Mouse (Mus musculus) heart, embryonic 13.5 days (tissue): ENCODE results near the gene Atp8a2. TPM values are rescaled to one million over a fixed set of nuclear protein-coding genes. Genes with fewer than 3 reads are reported as not detected.

ENCODE experiments used
- ATAC-seq: fragments of 200-750 bp; cut with Nextera tagmentation; 2 replicates; pipeline ENCODE4 v1.8.0; 2017; ENCODE audit warnings: moderate TSS enrichment; ENCODE audit not compliant: insufficient number of reproducible peaks, low FRiP score, low TSS enrichment; ENCODE audit errors: extremely low read depth
- H3K27ac ChIP-seq: fragments of 300-500 bp; sonication (generic); replicated peaks from 2 replicates; pipeline ENCODE4 v1.5.1; 2015; ENCODE audit warnings: moderate library complexity, mild to moderate bottlenecking, inconsistent platforms
- H3K27me3 ChIP-seq: fragments of 300-500 bp; sonication (generic); replicated peaks from 2 replicates; pipeline ENCODE4 v1.6.1; 2015; ENCODE audit warnings: mild to moderate bottlenecking, inconsistent platforms
- H3K36me3 ChIP-seq: fragments of 300-500 bp; sonication (generic); 2 replicates; pipeline ENCODE4 v1.6.1; 2015; ENCODE audit warnings: mild to moderate bottlenecking, inconsistent platforms
- H3K4me1 ChIP-seq: fragments of 300-500 bp; sonication (generic); 2 replicates; pipeline ENCODE4 v1.6.1; 2015; ENCODE audit warnings: inconsistent platforms
- H3K4me2 ChIP-seq: fragments of 300-500 bp; sonication (generic); 2 replicates; pipeline ENCODE4 v1.6.1; 2015; ENCODE audit warnings: inconsistent platforms, mild to moderate bottlenecking, moderate library complexity
- H3K4me3 ChIP-seq: fragments of 300-500 bp; sonication (generic); 2 replicates; pipeline ENCODE4 v1.5.1; 2015; ENCODE audit warnings: moderate library complexity, mild to moderate bottlenecking, inconsistent platforms
- H3K9ac ChIP-seq: fragments of 300-500 bp; sonication (generic); 2 replicates; pipeline ENCODE4 v1.6.1; 2015; ENCODE audit warnings: inconsistent platforms, mild to moderate bottlenecking, moderate library complexity
- H3K9me3 ChIP-seq: fragments of 300-500 bp; sonication (generic); 2 replicates; pipeline ENCODE4 v1.6.1; 2016; ENCODE audit warnings: inconsistent platforms
- WGBS: fragments of 180-500 bp; shearing (Covaris S2); methylation state at CpG from one replicate; pipeline ENCODE4 v1.1.7; 2015; ENCODE audit warnings: mixed read lengths; 5-methylcytosine and 5-hydroxymethylcytosine counted together
- polyA plus RNA-seq: library from polyadenylated mRNA; unstranded; fragments of >200 nt; fragmentation: Nextera tagmentation; extraction: Ambion mirVana; gene quantifications from 2 replicates; pipeline ENCODE4 v1.2.1, GENCODE M21; 2015

Gene Atp8a2
- polyA plus RNA-seq, 1 experiment from 2014 or later, result 6.7 TPM

- 10% methylated on average over 33 of the region's 33 CpGs for WGBS
- Histone ChIP-seq H3K4me1 (peaks cover 11% of the 10 kb centered on the region), H3K9me3 (no peaks in the 10 kb centered on the region), H3K4me2 (peak overlapping the region; percentile 82), H3K27ac (no peak overlapping the region), H3K27me3 (peaks cover 28% of the 10 kb centered on the region), H3K9ac (peak overlapping the region; percentile 71), H3K36me3 (no peaks in the 10 kb centered on the region), H3K4me3 (peak overlapping the region; percentile 53)
- ATAC-seq, result no peak; the same call in 1 of the 2 replicates
These were observed 109.9 kb downstream of the Atp8a2 start for GRCm38 (mm10) chr14:60086808-60087725.

GRCm38 (mm10) chr14:60086254-60086807, 110.6 kb downstream of the Atp8a2 start:
- peak overlapping the region; percentile 82 for H3K4me2 ChIP-seq
- peaks cover 28% of the 10 kb centered on the region for H3K27me3 ChIP-seq
- H3K4me1 ChIP-seq, result peaks cover 11% of the 10 kb centered on the region
- 7% methylated on average over 21 of the region's 21 CpGs for WGBS
- H3K9ac ChIP-seq, result peak overlapping the region; percentile 71
- H3K27ac ChIP-seq, result no peak overlapping the region
- no peak for ATAC-seq
- peak overlapping the region; percentile 53 for H3K4me3 ChIP-seq
- no peaks in the 10 kb centered on the region for H3K36me3 ChIP-seq
- H3K9me3 ChIP-seq, result no peaks in the 10 kb centered on the region

DNA sequence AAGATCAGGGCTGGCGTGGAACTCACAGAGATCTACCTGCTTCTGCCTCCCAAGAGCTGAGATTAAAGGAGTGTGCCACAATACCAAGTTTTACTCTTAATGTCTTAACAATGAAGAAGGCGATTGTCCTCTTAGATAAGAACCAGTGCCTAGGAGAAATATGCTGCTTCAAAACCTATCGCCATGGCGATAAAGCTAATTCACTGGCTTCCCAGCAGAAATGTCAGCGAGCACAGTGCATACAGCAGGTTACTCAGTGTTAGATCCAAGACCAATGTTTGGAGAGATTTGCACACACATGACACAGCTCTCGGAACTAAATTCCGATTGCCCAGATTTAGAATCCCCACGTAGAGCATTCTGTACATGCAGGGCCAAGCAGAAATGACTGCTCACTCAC, 114.2 kb downstream of the Atp8a2 start:
- Histone ChIP-seq H3K36me3 (no peaks in the 10 kb centered on the region), H3K4me3 (no peak overlapping the region), H3K4me2 (no peak overlapping the region), H3K27ac (no peak overlapping the region), H3K4me1 (peaks cover 11% of the 10 kb centered on the region), H3K9ac (no peak overlapping the region), H3K9me3 (no peaks in the 10 kb centered on the region), H3K27me3 (peaks cover 28% of the 10 kb centered on the region)
- WGBS, result 81% methylated on average over 8 of the region's 8 CpGs
- ATAC-seq, result no peak

DNA sequence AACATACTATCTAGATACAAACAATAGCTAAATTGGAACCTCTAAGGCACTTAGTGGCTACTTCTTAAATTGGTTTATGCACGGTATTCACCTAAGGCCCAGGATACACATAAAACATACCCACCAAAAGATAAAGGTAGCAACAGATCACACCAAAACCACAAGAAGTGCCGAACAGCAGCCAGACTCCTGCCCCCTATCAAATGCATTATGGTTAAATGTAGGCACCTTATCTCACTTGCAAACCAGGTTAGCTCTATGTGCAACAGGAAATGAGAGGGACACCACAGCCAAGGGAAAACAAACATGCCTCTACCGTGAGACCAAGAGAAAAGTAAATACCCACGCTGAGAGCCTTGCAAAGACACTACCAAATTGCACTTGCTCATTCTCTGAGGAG, 124.5 kb downstream of the Atp8a2 start:
- 78% methylated on average over 4 of the region's 4 CpGs for WGBS
- ATAC-seq, result no peak
- H3K36me3 ChIP-seq, result no peaks in the 10 kb centered on the region

DNA sequence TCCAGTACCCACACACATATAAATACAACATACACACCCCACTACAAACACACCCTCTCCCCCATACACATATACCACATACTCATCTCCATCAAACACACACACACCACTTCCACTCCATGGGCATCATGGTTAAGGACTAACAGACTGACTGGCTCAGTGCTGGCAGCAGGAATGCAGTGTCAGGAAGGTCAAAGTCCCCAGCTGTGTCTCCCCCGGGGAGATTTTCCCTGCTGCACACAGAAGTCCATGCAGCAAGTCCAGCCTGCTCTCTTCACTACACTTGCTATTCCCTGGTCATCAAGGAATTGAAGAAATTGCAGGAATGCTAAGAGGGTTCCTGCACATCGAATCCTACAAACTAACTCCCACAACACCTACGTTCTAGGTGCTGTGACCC, 131.8 kb downstream of the Atp8a2 start:
- ATAC-seq, result no peak
- no peak overlapping the region for H3K4me3 ChIP-seq
- 55% methylated on average over 3 of the region's 3 CpGs for WGBS
- H3K4me2 ChIP-seq, result no peak overlapping the region
- no peak overlapping the region for H3K27ac ChIP-seq
- no peaks in the 10 kb centered on the region for H3K9me3 ChIP-seq
- H3K9ac ChIP-seq, result no peak overlapping the region
- no peaks in the 10 kb centered on the region; the same call in 1 of the 2 replicates for H3K4me1 ChIP-seq
- no peaks in the 10 kb centered on the region for H3K36me3 ChIP-seq
- H3K27me3 ChIP-seq, result no peaks in the 10 kb centered on the region; the same call in 1 of the 2 replicates

More for the DNA sequence above, 124.5 kb downstream of the Atp8a2 start:
- no peak overlapping the region for H3K9ac ChIP-seq
- H3K27ac ChIP-seq, result no peak overlapping the region
- no peaks in the 10 kb centered on the region; the same call in 1 of the 2 replicates for H3K4me1 ChIP-seq
- H3K4me3 ChIP-seq, result no peak overlapping the region
- no peaks in the 10 kb centered on the region; the same call in 1 of the 2 replicates for H3K27me3 ChIP-seq
- H3K9me3 ChIP-seq, result no peaks in the 10 kb centered on the region
- H3K4me2 ChIP-seq, result no peak overlapping the region

DNA sequence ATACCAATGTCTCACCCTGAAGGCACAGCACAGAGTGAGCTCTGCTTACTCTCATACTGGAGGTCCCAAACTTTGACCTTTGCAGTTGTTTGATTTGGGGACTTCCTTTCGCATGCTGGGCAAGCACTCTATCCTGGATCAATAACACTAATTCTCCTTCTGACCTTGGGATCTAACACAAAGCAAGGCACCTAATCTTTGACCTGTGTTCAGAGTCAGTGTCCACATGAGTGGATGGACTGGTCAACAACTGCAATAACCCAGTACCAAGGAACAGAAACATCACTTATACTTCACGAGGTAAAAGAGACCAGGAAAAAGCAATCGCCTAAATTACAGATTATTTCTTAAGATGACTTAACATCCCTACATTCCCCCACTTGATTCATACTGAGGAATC, 136.0 kb downstream of the Atp8a2 start:
- Histone ChIP-seq H3K27me3 (no peaks in the 10 kb centered on the region), H3K36me3 (no peaks in the 10 kb centered on the region), H3K4me1 (no peaks in the 10 kb centered on the region), H3K9me3 (no peaks in the 10 kb centered on the region), H3K4me2 (no peak overlapping the region), H3K4me3 (no peak overlapping the region), H3K9ac (no peak overlapping the region), H3K27ac (no peak overlapping the region)
- ATAC-seq, result no peak
- 77% methylated on average over 3 of the region's 3 CpGs for WGBS

GRCm38 (mm10) chr14:60058867-60059266, 138.1 kb downstream of the Atp8a2 start:
- no peak for ATAC-seq

GRCm38 (mm10) chr14:60055231-60055630, 141.7 kb downstream of the Atp8a2 start:
- ATAC-seq, result no peak
- Histone ChIP-seq H3K27me3 (no peaks in the 10 kb centered on the region), H3K4me3 (no peak overlapping the region), H3K9me3 (no peaks in the 10 kb centered on the region), H3K4me1 (no peaks in the 10 kb centered on the region), H3K27ac (no peak overlapping the region), H3K36me3 (no peaks in the 10 kb centered on the region), H3K9ac (no peak overlapping the region), H3K4me2 (no peak overlapping the region)
- WGBS, result 81% methylated on average over 4 of the region's 4 CpGs

More at GRCm38 (mm10) chr14:60058867-60059266, 138.1 kb downstream of the Atp8a2 start:
- Histone ChIP-seq H3K36me3 (no peaks in the 10 kb centered on the region), H3K27me3 (no peaks in the 10 kb centered on the region), H3K4me3 (no peak overlapping the region), H3K4me2 (no peak overlapping the region), H3K9me3 (no peaks in the 10 kb centered on the region), H3K4me1 (no peaks in the 10 kb centered on the region), H3K27ac (no peak overlapping the region), H3K9ac (no peak overlapping the region)
- WGBS, result 29% methylated on average over 3 of the region's 3 CpGs

DNA sequence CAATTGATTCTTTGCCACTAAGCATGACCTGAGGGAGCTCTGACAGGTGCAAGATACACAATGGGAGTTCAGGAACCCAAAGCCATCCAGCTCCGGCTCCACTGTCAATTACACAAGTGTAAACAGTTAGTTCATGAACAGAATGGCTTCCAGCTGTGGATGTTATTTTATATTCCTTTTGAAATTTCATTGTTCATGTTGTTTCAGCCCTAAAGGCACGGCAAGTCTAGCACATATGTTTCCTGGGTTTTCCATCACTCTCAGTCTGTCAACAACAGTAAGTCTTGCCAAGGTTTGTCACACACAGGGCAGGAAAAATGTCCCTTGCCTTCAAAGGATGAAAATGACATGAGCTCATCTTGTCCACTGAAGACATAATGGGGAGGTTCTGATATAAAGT, 166.3 kb downstream of the Atp8a2 start:
- no peaks in the 10 kb centered on the region for H3K27me3 ChIP-seq
- H3K4me1 ChIP-seq, result peaks cover 11% of the 10 kb centered on the region
- H3K27ac ChIP-seq, result no peak overlapping the region
- H3K36me3 ChIP-seq, result no peaks in the 10 kb centered on the region
- H3K9ac ChIP-seq, result no peak overlapping the region
- no peak overlapping the region for H3K4me2 ChIP-seq
- 61% methylated on average over 2 of the region's 2 CpGs for WGBS
- no peaks in the 10 kb centered on the region for H3K9me3 ChIP-seq
- no peak overlapping the region for H3K4me3 ChIP-seq
- no peak for ATAC-seq

- Histone ChIP-seq H3K36me3 (no peaks in the 10 kb centered on the region), H3K9ac (no peak overlapping the region), H3K27ac (peak overlapping the region; percentile 67), H3K4me2 (peak overlapping the region; percentile 18), H3K4me3 (no peak overlapping the region), H3K9me3 (no peaks in the 10 kb centered on the region), H3K4me1 (peaks cover 11% of the 10 kb centered on the region), H3K27me3 (no peaks in the 10 kb centered on the region)
- WGBS, result 35% methylated on average over 1 of the region's 1 CpGs
- no peak for ATAC-seq
These were observed 169.8 kb downstream of the Atp8a2 start for GRCm38 (mm10) chr14:60027139-60027538.

- peak overlapping the region; percentile 26 for H3K27ac ChIP-seq
These were observed 170.3 kb downstream of the Atp8a2 start for GRCm38 (mm10) chr14:60026647-60027046.

More at GRCm38 (mm10) chr14:60026647-60027046, 170.3 kb downstream of the Atp8a2 start:
- Histone ChIP-seq H3K27me3 (no peaks in the 10 kb centered on the region), H3K9me3 (no peaks in the 10 kb centered on the region), H3K4me2 (peak overlapping the region; percentile 18), H3K9ac (no peak overlapping the region), H3K4me1 (peaks cover 11% of the 10 kb centered on the region), H3K36me3 (no peaks in the 10 kb centered on the region), H3K4me3 (no peak overlapping the region)
- WGBS, result 30% methylated on average over 8 of the region's 8 CpGs
- ATAC-seq, result no peak
